Mouse (Mus musculus): Measurements from ENCODE around the gene Gm9821. TPM values are rescaled to one million over a fixed set of nuclear protein-coding genes. Genes with fewer than 3 reads are reported as not detected.

The Gm9821 gene
- polyA plus RNA-seq (2015; fragmentation: Nextera tagmentation; extraction: Ambion mirVana): 0.44 and 0.73 TPM in 2 replicates

- peak within 1 kb of the TSS; percentile 5; the same call in 1 of the 2 replicates for H3K9ac ChIP-seq
- H3K9me3 ChIP-seq: no peaks in the 10 kb centered on the region
- H3K4me1 ChIP-seq (replicated peaks): peaks cover 53% of the 10 kb centered on the region
- ATAC-seq: no peak
- no peaks in the 10 kb centered on the region for H3K27me3 ChIP-seq (replicated peaks)
- H3K36me3 ChIP-seq: peaks cover 7% of the 10 kb centered on the region
- no peak within 1 kb of the TSS for H3K27ac ChIP-seq
- 92% methylated on average over 18 of the region's 18 CpGs for WGBS
- no peak within 1 kb of the TSS for H3K4me2 ChIP-seq (replicated peaks)
- H3K4me3 ChIP-seq (replicated peaks): no peak within 1 kb of the TSS
Observed at GRCm38 (mm10) chr2:91945483-91945882, at the start of gene Gm9821. Gm9821 (plus strand) TSS chr2:91945703.

- Histone ChIP-seq H3K9ac (no peak overlapping the region), H3K9me3 (no peaks in the 10 kb centered on the region), H3K27me3 (replicated peaks) (no peaks in the 10 kb centered on the region), H3K4me1 (replicated peaks) (no peaks in the 10 kb centered on the region), H3K4me3 (replicated peaks) (no peak overlapping the region), H3K27ac (no peak overlapping the region), H3K36me3 (no peaks in the 10 kb centered on the region), H3K4me2 (replicated peaks) (no peak overlapping the region)
- 0 out of 2 replicates have a peak, but pooled peaks have one; percentile 36 for ATAC-seq
Observed at GRCm38 (mm10) chr2:91897968-91898367, 47.5 kb upstream of the Gm9821 start.

- no peak for ATAC-seq
- Histone ChIP-seq H3K4me3 (replicated peaks) (no peak overlapping the region), H3K9ac (no peak overlapping the region), H3K27ac (no peak overlapping the region), H3K36me3 (no peaks in the 10 kb centered on the region), H3K27me3 (replicated peaks) (no peaks in the 10 kb centered on the region), H3K4me2 (replicated peaks) (no peak overlapping the region), H3K4me1 (replicated peaks) (no peaks in the 10 kb centered on the region), H3K9me3 (no peaks in the 10 kb centered on the region)
- 89% methylated on average over 3 of the region's 3 CpGs for WGBS
Observed at GRCm38 (mm10) chr2:91899141-91899540, 46.4 kb upstream of the Gm9821 start.

- Histone ChIP-seq H3K9ac (no peak overlapping the region), H3K4me2 (replicated peaks) (no peak overlapping the region), H3K27ac (no peak overlapping the region), H3K27me3 (replicated peaks) (no peaks in the 10 kb centered on the region), H3K4me1 (replicated peaks) (no peaks in the 10 kb centered on the region), H3K4me3 (replicated peaks) (no peak overlapping the region), H3K9me3 (no peaks in the 10 kb centered on the region), H3K36me3 (no peaks in the 10 kb centered on the region)
- 92% methylated on average over 8 of the region's 8 CpGs for WGBS
- ATAC-seq: no peak
Observed at GRCm38 (mm10) chr2:91900431-91900830, 45.1 kb upstream of the Gm9821 start.

GRCm38 (mm10) chr2:91902336-91902735, 43.2 kb upstream of the Gm9821 start:
- H3K4me3 ChIP-seq (replicated peaks): no peak overlapping the region
- H3K9ac ChIP-seq: no peak overlapping the region
- ATAC-seq: no peak
- 0 out of 2 replicates have a peak, but pooled peaks cover 6% of the 10 kb centered on the region for H3K36me3 ChIP-seq
- 74% methylated on average over 5 of the region's 5 CpGs for WGBS
- no peaks in the 10 kb centered on the region for H3K27me3 ChIP-seq (replicated peaks)
- H3K27ac ChIP-seq: no peak overlapping the region
- H3K9me3 ChIP-seq: no peaks in the 10 kb centered on the region
- H3K4me1 ChIP-seq (replicated peaks): no peaks in the 10 kb centered on the region
- H3K4me2 ChIP-seq (replicated peaks): no peak overlapping the region

- no peak for ATAC-seq
- no peaks in the 10 kb centered on the region for H3K9me3 ChIP-seq
- no peaks in the 10 kb centered on the region for H3K27me3 ChIP-seq (replicated peaks)
- no peak overlapping the region for H3K27ac ChIP-seq
- no peak overlapping the region for H3K4me3 ChIP-seq (replicated peaks)
- no peaks in the 10 kb centered on the region for H3K4me1 ChIP-seq (replicated peaks)
- WGBS: 85% methylated on average over 3 of the region's 3 CpGs
- 0 out of 2 replicates have a peak, but pooled peaks cover 6% of the 10 kb centered on the region for H3K36me3 ChIP-seq
- H3K4me2 ChIP-seq (replicated peaks): no peak overlapping the region
- no peak overlapping the region for H3K9ac ChIP-seq
Observed at GRCm38 (mm10) chr2:91903171-91903925, 42.2 kb upstream of the Gm9821 start.

- H3K9me3 ChIP-seq: no peaks in the 10 kb centered on the region
- H3K4me3 ChIP-seq (replicated peaks): no peak overlapping the region
- no peak for ATAC-seq
- H3K4me1 ChIP-seq (replicated peaks): no peaks in the 10 kb centered on the region
- 82% methylated on average over 5 of the region's 5 CpGs for WGBS
- H3K36me3 ChIP-seq: peaks cover 6% of the 10 kb centered on the region; the same call in 1 of the 2 replicates
- H3K27me3 ChIP-seq (replicated peaks): no peaks in the 10 kb centered on the region
- H3K9ac ChIP-seq: no peak overlapping the region
- H3K27ac ChIP-seq: no peak overlapping the region
- no peak overlapping the region for H3K4me2 ChIP-seq (replicated peaks)
Observed at GRCm38 (mm10) chr2:91904618-91905307, 40.7 kb upstream of the Gm9821 start.

GRCm38 (mm10) chr2:91906141-91906540, 39.4 kb upstream of the Gm9821 start:
- Histone ChIP-seq H3K27me3 (replicated peaks) (no peaks in the 10 kb centered on the region), H3K4me3 (replicated peaks) (no peak overlapping the region), H3K9me3 (no peaks in the 10 kb centered on the region), H3K27ac (no peak overlapping the region), H3K4me2 (replicated peaks) (no peak overlapping the region), H3K9ac (no peak overlapping the region), H3K36me3 (peaks cover 10% of the 10 kb centered on the region; the same call in 1 of the 2 replicates), H3K4me1 (replicated peaks) (no peaks in the 10 kb centered on the region)
- no peak for ATAC-seq
- WGBS: 91% methylated on average over 2 of the region's 2 CpGs

- no peak for ATAC-seq
- Histone ChIP-seq H3K4me3 (replicated peaks) (no peak overlapping the region), H3K36me3 (peaks cover 25% of the 10 kb centered on the region), H3K27me3 (replicated peaks) (no peaks in the 10 kb centered on the region), H3K27ac (no peak overlapping the region), H3K9ac (no peak overlapping the region), H3K9me3 (no peaks in the 10 kb centered on the region), H3K4me1 (replicated peaks) (no peaks in the 10 kb centered on the region), H3K4me2 (replicated peaks) (no peak overlapping the region)
- WGBS: 62% methylated on average over 3 of the region's 3 CpGs
Observed at GRCm38 (mm10) chr2:91912616-91913015, 32.9 kb upstream of the Gm9821 start.

- H3K4me2 ChIP-seq (replicated peaks): no peak overlapping the region
- H3K27me3 ChIP-seq (replicated peaks): no peaks in the 10 kb centered on the region
- no peak overlapping the region for H3K4me3 ChIP-seq (replicated peaks)
- H3K9ac ChIP-seq: no peak overlapping the region
- H3K36me3 ChIP-seq: peaks cover 25% of the 10 kb centered on the region
- H3K9me3 ChIP-seq: no peaks in the 10 kb centered on the region
- H3K4me1 ChIP-seq (replicated peaks): no peaks in the 10 kb centered on the region
- no peak overlapping the region for H3K27ac ChIP-seq
- WGBS: 84% methylated on average over 7 of the region's 7 CpGs
- no peak for ATAC-seq
Observed at GRCm38 (mm10) chr2:91913328-91914110, 32.0 kb upstream of the Gm9821 start.

GRCm38 (mm10) chr2:91916346-91916977, 29.0 kb upstream of the Gm9821 start:
- Histone ChIP-seq H3K27me3 (replicated peaks) (peaks cover 10% of the 10 kb centered on the region), H3K4me1 (replicated peaks) (peaks cover 5% of the 10 kb centered on the region), H3K36me3 (peaks cover 19% of the 10 kb centered on the region), H3K27ac (no peak overlapping the region), H3K4me2 (replicated peaks) (no peak overlapping the region), H3K9me3 (no peaks in the 10 kb centered on the region), H3K4me3 (replicated peaks) (no peak overlapping the region), H3K9ac (no peak overlapping the region)
- no peak for ATAC-seq
- 83% methylated on average over 7 of the region's 7 CpGs for WGBS

- ATAC-seq: no peak
- Histone ChIP-seq H3K4me1 (replicated peaks) (peaks cover 11% of the 10 kb centered on the region), H3K9ac (no peak overlapping the region), H3K4me3 (replicated peaks) (no peak overlapping the region), H3K27me3 (replicated peaks) (peaks cover 16% of the 10 kb centered on the region), H3K4me2 (replicated peaks) (no peak overlapping the region), H3K27ac (no peak overlapping the region), H3K36me3 (peaks cover 12% of the 10 kb centered on the region), H3K9me3 (no peaks in the 10 kb centered on the region)
- WGBS: 86% methylated on average over 7 of the region's 7 CpGs
Observed at GRCm38 (mm10) chr2:91917096-91917495, 28.4 kb upstream of the Gm9821 start.
